Mouse (Mus musculus) spleen, adult 2 months (tissue): ENCODE measurements around the gene Sept5. TPM values are rescaled to one million over a fixed set of nuclear protein-coding genes. Genes with fewer than 3 reads are reported as not detected.

Experiments used
- DNase-seq, 2 experiments: peaks; one replicate each; pipeline versions ENCODE4 v3.0.0 to v3.0.0-alpha.2; 2012 to 2021; ENCODE audit warnings: low spot score in 2 of 2, low read depth in 1 of 2
- H3K27ac ChIP-seq: fragments of 200-500 bp; 2 replicates; pipeline ENCODE4 v1.5.1; 2012; ENCODE audit warnings: low read length, inconsistent platforms; ENCODE audit not compliant: insufficient read depth
- H3K27me3 ChIP-seq: fragments of 200-500 bp; 2 replicates; pipeline ENCODE4 v1.6.1; 2012; ENCODE audit warnings: mild to moderate bottlenecking, moderate library complexity, low read length, inconsistent platforms; ENCODE audit not compliant: control insufficient read depth, insufficient read depth
- H3K36me3 ChIP-seq: fragments of 200-500 bp; 2 replicates; pipeline ENCODE4 v1.6.1; 2012; ENCODE audit warnings: mild to moderate bottlenecking, low read length, inconsistent platforms; ENCODE audit not compliant: control insufficient read depth, insufficient read depth
- H3K4me1 ChIP-seq: fragments of 200-500 bp; 2 replicates; pipeline ENCODE4 v1.6.1; 2011; ENCODE audit warnings: inconsistent platforms; ENCODE audit not compliant: control insufficient read depth, insufficient read depth, insufficient read length
- H3K4me3 ChIP-seq: fragments of 200-500 bp; 2 replicates; pipeline ENCODE4 v1.5.1; 2011; ENCODE audit warnings: mild to moderate bottlenecking, inconsistent platforms; ENCODE audit not compliant: insufficient read depth, insufficient read length; ENCODE audit errors: extremely low read depth
- CTCF ChIP-seq: fragments of 200-500 bp; IDR thresholded peaks from 2 replicates; pipeline ENCODE4 v1.5.1; 2011; ENCODE audit warnings: mild to moderate bottlenecking, inconsistent platforms; ENCODE audit not compliant: insufficient read depth, insufficient read length, insufficient replicate concordance; ENCODE audit errors: extremely low read depth
- POLR2A ChIP-seq: fragments of 200-500 bp; IDR thresholded peaks from 2 replicates; pipeline ENCODE4 v1.6.1; 2011; ENCODE audit warnings: low read depth, low read length, inconsistent platforms
- WGBS: fragments of 180-500 bp; shearing (Covaris S2); methylation state at CpG from one replicate; pipeline ENCODE4 v1.1.7; 2018; 5-methylcytosine and 5-hydroxymethylcytosine counted together
- polyA plus RNA-seq: library from polyadenylated mRNA; depleted of rRNA; stranded (reverse); fragments of >200 nt; gene quantifications from 2 replicates; pipeline ENCODE4 v1.2.3, GENCODE M21; 2012

The Sept5 gene
- polyA plus RNA-seq, 1 experiment, result 1.9 TPM

GRCm38 (mm10) chr16:18642897-18643296 is 13.1 kb upstream of the Sept5 start:
- Histone ChIP-seq H3K4me1 (no peaks in the 10 kb centered on the region), H3K36me3 (no peaks in the 10 kb centered on the region), H3K27me3 (no peaks in the 10 kb centered on the region), H3K27ac (no peak overlapping the region), H3K4me3 (no peak overlapping the region)
- 80% methylated on average over 4 of the region's 4 CpGs for WGBS
- DNase-seq, result no peak
- no peak for TF ChIP-seq POLR2A
- no peak for TF ChIP-seq CTCF

GRCm38 (mm10) chr16:18642291-18642690 is 12.5 kb upstream of the Sept5 start:
- Histone ChIP-seq H3K27me3 (no peaks in the 10 kb centered on the region), H3K4me3 (no peak overlapping the region), H3K36me3 (no peaks in the 10 kb centered on the region), H3K27ac (no peak overlapping the region), H3K4me1 (no peaks in the 10 kb centered on the region)
- TF ChIP-seq CTCF (no peak), POLR2A (no peak)
- DNase-seq, result no peak
- 64% methylated on average over 7 of the region's 7 CpGs for WGBS

GRCm38 (mm10) chr16:18639382-18639929 is 9.7 kb upstream of the Sept5 start:
- Histone ChIP-seq H3K27ac (no peak overlapping the region), H3K4me1 (no peaks in the 10 kb centered on the region), H3K4me3 (no peak overlapping the region), H3K36me3 (no peaks in the 10 kb centered on the region), H3K27me3 (no peaks in the 10 kb centered on the region)
- TF ChIP-seq POLR2A (no peak), CTCF (no peak)
- no peak for DNase-seq
- WGBS, result 80% methylated on average over 1 of the region's 1 CpGs

DNA sequence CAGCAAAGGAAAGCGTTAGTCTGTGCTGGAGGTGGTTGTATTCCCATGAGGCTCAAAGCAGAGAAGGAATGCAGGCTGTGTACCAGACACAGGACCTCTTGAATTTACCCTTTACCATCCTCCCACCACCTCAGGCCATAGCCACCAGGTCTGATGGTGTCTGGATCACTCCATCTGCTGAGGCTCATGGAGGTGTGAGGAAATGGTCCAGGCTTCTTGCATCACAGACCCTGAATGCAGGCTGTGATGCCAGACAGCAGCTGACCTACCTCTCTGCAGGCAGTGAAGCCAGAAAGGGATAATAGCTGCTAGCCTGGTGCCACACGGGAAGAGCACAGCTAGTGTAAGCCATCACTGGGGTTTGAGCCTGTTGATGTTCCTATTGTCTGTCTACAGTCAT is 8.6 kb upstream of the Sept5 start:
- DNase-seq, result no peak
- TF ChIP-seq CTCF (no peak), POLR2A (no peak)
- no peaks in the 10 kb centered on the region for H3K27me3 ChIP-seq

GRCm38 (mm10) chr16:18636804-18637203 is 7.0 kb upstream of the Sept5 start:
- no peaks in the 10 kb centered on the region for H3K36me3 ChIP-seq
- H3K27ac ChIP-seq, result no peak overlapping the region
- WGBS, result 64% methylated on average over 3 of the region's 3 CpGs
- no peak for TF ChIP-seq CTCF
- no peak for TF ChIP-seq POLR2A
- no peaks in the 10 kb centered on the region for H3K4me1 ChIP-seq
- H3K27me3 ChIP-seq, result no peaks in the 10 kb centered on the region
- H3K4me3 ChIP-seq, result no peak overlapping the region
- no peak for DNase-seq

More for the DNA sequence above, 8.6 kb upstream of the Sept5 start:
- Histone ChIP-seq H3K4me3 (no peak overlapping the region), H3K4me1 (no peaks in the 10 kb centered on the region), H3K27ac (no peak overlapping the region), H3K36me3 (no peaks in the 10 kb centered on the region)
- 52% methylated on average over 2 of the region's 2 CpGs for WGBS

GRCm38 (mm10) chr16:18636401-18636800 is 6.6 kb upstream of the Sept5 start:
- H3K27ac ChIP-seq, result no peak overlapping the region
- H3K4me1 ChIP-seq, result no peaks in the 10 kb centered on the region
- TF ChIP-seq POLR2A (no peak), CTCF (no peak)
- H3K27me3 ChIP-seq, result no peaks in the 10 kb centered on the region
- WGBS, result 90% methylated on average over 5 of the region's 5 CpGs
- no peak for DNase-seq
- H3K4me3 ChIP-seq, result no peak overlapping the region
- H3K36me3 ChIP-seq, result no peaks in the 10 kb centered on the region

- H3K27ac ChIP-seq, result no peak overlapping the region
- H3K36me3 ChIP-seq, result no peaks in the 10 kb centered on the region
- no peak for DNase-seq
- no peak overlapping the region for H3K4me3 ChIP-seq
- 40% methylated on average over 1 of the region's 1 CpGs for WGBS
- no peaks in the 10 kb centered on the region; the same call in 1 of the 2 replicates for H3K4me1 ChIP-seq
- TF ChIP-seq CTCF (no peak), POLR2A (no peak)
- peaks cover 9% of the 10 kb centered on the region for H3K27me3 ChIP-seq
Observed at GRCm38 (mm10) chr16:18633333-18633732, 3.6 kb upstream of the Sept5 start.

GRCm38 (mm10) chr16:18632816-18633215 is 3.1 kb upstream of the Sept5 start:
- Histone ChIP-seq H3K4me3 (no peak overlapping the region), H3K27me3 (peaks cover 9% of the 10 kb centered on the region), H3K27ac (no peak overlapping the region), H3K4me1 (no peaks in the 10 kb centered on the region; the same call in 1 of the 2 replicates), H3K36me3 (no peaks in the 10 kb centered on the region)
- WGBS, result 72% methylated on average over 2 of the region's 2 CpGs
- TF ChIP-seq POLR2A, result no peak
- TF ChIP-seq CTCF, result no peak
- DNase-seq, result no peak
